Mouse (Mus musculus): ENCODE measurements at regions not wholly inside any gene's neighbourhood (a gene's known extent, or its start where the extent isn't known, plus 50 kb on each side); places are given as distances from the start of the nearest gene placed in this dataset.

DNA sequence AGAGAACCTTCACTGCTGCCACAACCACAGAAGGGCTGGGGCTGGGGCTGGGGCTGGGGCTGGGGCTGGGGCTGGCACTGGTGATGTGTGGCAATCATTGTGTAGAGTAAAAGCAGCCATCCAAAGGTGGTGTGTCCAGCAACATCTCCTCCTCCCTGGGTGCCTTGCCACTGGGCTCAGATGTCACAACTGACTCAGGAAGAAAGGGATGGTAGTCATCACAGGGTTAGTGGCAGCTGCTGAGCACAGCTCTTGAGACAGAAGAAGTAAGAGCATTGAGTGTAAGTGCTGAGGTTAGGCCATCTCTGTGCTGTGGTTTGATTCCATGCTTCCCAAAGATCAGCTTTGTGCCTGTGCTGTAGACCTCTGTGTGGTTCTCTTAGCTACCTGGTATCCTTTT, 53.4 kb upstream of the Mef2a start:
- Histone ChIP-seq H3K9ac (no peak overlapping the region), H3K9me3 (replicated peaks) (no peaks in the 10 kb centered on the region), H3K4me1 (replicated peaks) (peaks cover 25% of the 10 kb centered on the region), H3K36me3 (no peaks in the 10 kb centered on the region), H3K27me3 (no peaks in the 10 kb centered on the region), H3K4me3 (no peak overlapping the region), H3K4me2 (no peak overlapping the region), H3K27ac (no peak overlapping the region)
- ATAC-seq (replicated peaks; ENCODE audit: insufficient number of reproducible peaks, insufficient read depth, low FRiP score, low read depth): no peak

DNA sequence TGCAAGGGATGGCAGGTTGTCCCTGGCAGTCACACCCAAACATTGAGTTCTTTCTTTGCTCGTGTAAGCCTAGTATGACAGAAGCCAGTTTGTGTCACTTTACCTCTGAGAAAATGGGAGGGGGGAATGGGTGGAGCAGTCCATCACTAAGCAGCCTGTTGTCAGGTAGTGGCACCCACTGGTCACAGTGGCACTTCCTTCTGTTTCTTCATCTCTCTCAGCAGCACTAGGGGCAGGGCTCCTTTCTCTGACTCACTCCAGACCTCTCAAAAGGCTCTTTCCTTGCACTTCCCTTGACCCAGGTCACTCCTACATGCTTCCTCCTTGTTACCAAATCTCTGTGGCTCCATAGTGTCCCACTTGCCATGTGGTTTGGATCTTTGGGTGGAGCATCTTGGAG, 52.9 kb upstream of the Mef2a start:
- no peak overlapping the region for H3K4me2 ChIP-seq
- ATAC-seq (replicated peaks; ENCODE audit: insufficient number of reproducible peaks, insufficient read depth, low FRiP score, low read depth): no peak
- peaks cover 28% of the 10 kb centered on the region for H3K4me1 ChIP-seq (replicated peaks)
- no peaks in the 10 kb centered on the region for H3K27me3 ChIP-seq
- no peak overlapping the region for H3K4me3 ChIP-seq
- H3K9me3 ChIP-seq (replicated peaks): no peaks in the 10 kb centered on the region
- H3K27ac ChIP-seq: peak overlapping the region; percentile 25; the same call in 1 of the 2 replicates
- no peak overlapping the region for H3K9ac ChIP-seq
- 47% methylated on average over 1 of the region's 1 CpGs for WGBS
- no peaks in the 10 kb centered on the region for H3K36me3 ChIP-seq

DNA sequence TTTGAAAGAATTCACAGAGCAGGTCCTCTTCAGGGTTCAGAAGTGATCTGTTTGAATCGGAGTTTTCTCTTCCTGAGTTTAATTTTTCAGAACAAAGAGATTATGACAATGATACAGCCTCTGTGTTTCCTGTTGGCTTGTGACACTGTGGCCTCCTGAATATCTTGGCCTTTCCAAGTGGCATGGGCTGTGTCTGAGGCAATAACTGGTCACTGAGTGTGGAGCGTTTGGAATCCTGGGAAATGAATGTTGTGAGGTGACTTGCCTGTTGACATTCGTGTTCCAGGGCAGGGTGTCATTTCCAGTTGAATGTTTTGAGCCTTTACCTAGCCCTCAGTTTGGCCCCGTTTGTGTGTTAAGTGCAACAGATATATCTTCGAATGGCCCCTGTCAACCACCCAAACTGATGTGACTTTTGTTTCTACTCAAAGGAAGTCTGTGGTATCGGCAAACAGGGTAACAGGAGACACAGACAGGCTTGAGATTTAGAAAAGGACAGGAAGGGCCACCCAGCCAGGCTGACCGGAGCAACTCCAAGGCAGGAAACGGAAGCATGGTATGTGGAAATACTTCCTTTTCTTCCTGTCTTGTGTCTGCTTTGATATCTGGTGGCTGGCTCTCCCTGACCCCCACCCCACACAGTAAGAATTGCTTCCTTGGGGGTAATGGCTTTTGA, 52.3 kb upstream of the Mef2a start:
- Histone ChIP-seq H3K27ac (peak overlapping the region; percentile 38), H3K4me1 (replicated peaks) (peaks cover 30% of the 10 kb centered on the region), H3K9me3 (replicated peaks) (no peaks in the 10 kb centered on the region), H3K4me2 (no peak overlapping the region), H3K9ac (no peak overlapping the region), H3K4me3 (no peak overlapping the region), H3K27me3 (no peaks in the 10 kb centered on the region), H3K36me3 (no peaks in the 10 kb centered on the region)
- ATAC-seq (replicated peaks; ENCODE audit: insufficient number of reproducible peaks, insufficient read depth, low FRiP score, low read depth): no peak
- WGBS: 56% methylated on average over 8 of the region's 8 CpGs
